ENCODE assay signal across 34 mouse cellular contexts in genomic region chr9:89479406-89479805, GRCm38 (mm10).
"Had no signal": no experiment of that assay in that cellular context is flagged by ENCODE, and none has a peak within 500 bp of the region (broad histone marks: within the 10 kb centered on the region; RNA-seq: fewer than 3 reads in every experiment).

No protein-coding gene starts in this region.

- ATAC-seq: hindbrain, embryonic 16.5 days; hindbrain, postnatal 0 days; inflammation-experienced regulatory T-cells, adult 6 months; intestine, embryonic 16.5 days; intestine, postnatal 0 days had no signal

- H3K27ac ChIP-seq: heart, embryonic 13.5 days; heart, embryonic 15.5 days; hindbrain, embryonic 10.5 days; hindbrain, embryonic 12.5 days; hindbrain, embryonic 13.5 days; hindbrain, embryonic 14.5 days; hindbrain, embryonic 15.5 days; hindbrain, postnatal 0 days; kidney, embryonic 15.5 days; kidney, postnatal 0 days; layer of hippocampus, adult 2 months; left cerebral cortex, adult 2 months had no signal

- DNase-seq: heart, postnatal 10 days; heart, postnatal 14 days; heart, postnatal 36 days; heart, postnatal 4 days; kidney, adult 11 months; kidney, adult 18-20 months; kidney, adult 2 months; kidney, adult 8-10 months; kidney, adult 9 months; kidney, postnatal 10 days; kidney, postnatal 14 days; kidney, postnatal 25 days; kidney, postnatal 36 days; kidney, postnatal 4 days; layer of hippocampus, adult 9-11 months; layer of hippocampus, postnatal 36 days had no signal

- H3K4me3 ChIP-seq: heart, embryonic 12.5 days; heart, embryonic 13.5 days; heart, embryonic 15.5 days; hindbrain, embryonic 10.5 days; hindbrain, embryonic 12.5 days; hindbrain, embryonic 13.5 days; hindbrain, embryonic 15.5 days; kidney, embryonic 15.5 days; layer of hippocampus, adult 2 months; left cerebral cortex, adult 2 months had no signal

- H3K4me1 ChIP-seq: heart, embryonic 12.5 days; heart, embryonic 13.5 days; heart, embryonic 15.5 days; hindbrain, embryonic 10.5 days; hindbrain, embryonic 12.5 days; hindbrain, embryonic 13.5 days; hindbrain, embryonic 15.5 days; kidney, embryonic 15.5 days had no signal

- H3K4me2 ChIP-seq: heart, embryonic 11.5 days; heart, embryonic 12.5 days; heart, embryonic 13.5 days; heart, embryonic 15.5 days; hindbrain, embryonic 12.5 days; hindbrain, embryonic 13.5 days; hindbrain, embryonic 14.5 days; hindbrain, embryonic 15.5 days; kidney, embryonic 15.5 days had no signal

- H3K27me3 ChIP-seq: heart, embryonic 12.5 days; heart, embryonic 13.5 days; heart, embryonic 15.5 days; hindbrain, embryonic 12.5 days; hindbrain, embryonic 13.5 days; hindbrain, embryonic 15.5 days; kidney, embryonic 15.5 days had no signal

- H3K36me3 ChIP-seq: heart, embryonic 12.5 days; heart, embryonic 13.5 days; heart, embryonic 15.5 days; hindbrain, embryonic 10.5 days; hindbrain, embryonic 12.5 days; hindbrain, embryonic 13.5 days; hindbrain, embryonic 15.5 days; kidney, embryonic 15.5 days had no signal

- H3K9ac ChIP-seq: heart, embryonic 12.5 days; heart, embryonic 13.5 days; heart, embryonic 15.5 days; hindbrain, embryonic 12.5 days; hindbrain, embryonic 13.5 days; hindbrain, embryonic 14.5 days; hindbrain, embryonic 15.5 days; kidney, embryonic 15.5 days had no signal

- H3K9me3 ChIP-seq: heart, embryonic 12.5 days; heart, embryonic 13.5 days; heart, embryonic 15.5 days; hindbrain, embryonic 10.5 days; hindbrain, embryonic 12.5 days; hindbrain, embryonic 13.5 days; hindbrain, embryonic 15.5 days; kidney, embryonic 15.5 days had no signal
